Mouse (Mus musculus) limb, embryonic 15.5 days (tissue): ENCODE measurements at regions not wholly inside any gene's neighbourhood (a gene's known extent, or its start where the extent isn't known, plus 50 kb on each side); places are given as distances from the start of the nearest gene placed in this dataset.

ENCODE experiments used
- ATAC-seq: fragments of 200-750 bp; cut with Nextera tagmentation; 2 replicates; pipeline ENCODE4 v1.8.0; 2017; ENCODE audit warnings: low read depth, moderate TSS enrichment; ENCODE audit not compliant: insufficient number of reproducible peaks, low FRiP score, low TSS enrichment
- H3K27ac ChIP-seq: fragments of 300-500 bp; sonication (generic); 2 replicates; pipeline ENCODE4 v1.5.1; 2015; ENCODE audit warnings: moderate library complexity, mild to moderate bottlenecking, inconsistent platforms
- H3K27me3 ChIP-seq: fragments of 300-500 bp; sonication (generic); 2 replicates; pipeline ENCODE4 v1.6.1; 2015; ENCODE audit warnings: inconsistent platforms
- H3K36me3 ChIP-seq: fragments of 300-500 bp; sonication (generic); 2 replicates; pipeline ENCODE4 v1.6.1; 2015; ENCODE audit warnings: inconsistent platforms
- H3K4me1 ChIP-seq: fragments of 300-500 bp; sonication (generic); 2 replicates; pipeline ENCODE4 v1.6.1; 2015; ENCODE audit warnings: inconsistent platforms
- H3K4me2 ChIP-seq: fragments of 300-500 bp; sonication (generic); 2 replicates; pipeline ENCODE4 v1.6.1; 2015; ENCODE audit warnings: mild to moderate bottlenecking, inconsistent platforms
- H3K4me3 ChIP-seq: fragments of 300-500 bp; sonication (generic); 2 replicates; pipeline ENCODE4 v1.5.1; 2015; ENCODE audit warnings: mild to moderate bottlenecking, inconsistent platforms
- H3K9ac ChIP-seq: fragments of 300-500 bp; sonication (generic); 2 replicates; pipeline ENCODE4 v1.6.1; 2015; ENCODE audit warnings: inconsistent platforms
- H3K9me3 ChIP-seq: fragments of 300-500 bp; sonication (generic); 2 replicates; pipeline ENCODE4 v1.6.1; 2016; ENCODE audit warnings: inconsistent platforms
- WGBS: fragments of 180-500 bp; shearing (Covaris S2); methylation state at CpG from one replicate; pipeline ENCODE4 v1.1.7; 2015; 5-methylcytosine and 5-hydroxymethylcytosine counted together

DNA sequence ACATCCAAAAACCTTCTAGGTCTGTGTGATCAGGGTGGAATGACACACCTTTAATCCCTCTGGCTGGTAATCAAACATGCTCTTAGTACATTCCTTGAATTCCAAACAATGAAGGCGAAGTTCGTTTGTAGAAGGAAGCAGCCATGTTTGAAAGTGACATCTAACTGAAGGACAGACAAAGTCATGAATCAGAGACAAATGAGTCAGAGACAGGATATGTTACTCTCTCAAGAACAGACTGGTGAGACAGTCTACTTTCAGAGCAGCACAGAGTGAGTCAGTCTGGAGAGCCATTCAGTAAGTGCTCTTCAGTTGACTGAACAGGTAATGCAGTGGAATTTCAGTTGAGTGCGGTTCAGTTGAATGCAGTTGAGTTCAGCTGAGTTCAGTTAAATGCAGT is 150.4 kb downstream of the Cpe start:
- Histone ChIP-seq H3K4me1 (no peaks in the 10 kb centered on the region), H3K4me3 (no peak overlapping the region), H3K27me3 (no peaks in the 10 kb centered on the region), H3K9ac (no peak overlapping the region), H3K4me2 (no peak overlapping the region), H3K27ac (no peak overlapping the region), H3K36me3 (no peaks in the 10 kb centered on the region), H3K9me3 (no peaks in the 10 kb centered on the region; the same call in 1 of the 2 replicates)
- ATAC-seq = no peak
- 73% methylated on average over 3 of the region's 3 CpGs for WGBS

- no peak overlapping the region for H3K4me3 ChIP-seq
- no peak overlapping the region for H3K27ac ChIP-seq
- no peak overlapping the region for H3K4me2 ChIP-seq
- no peaks in the 10 kb centered on the region for H3K36me3 ChIP-seq
- no peak for ATAC-seq
- H3K27me3 ChIP-seq = no peaks in the 10 kb centered on the region
- no peaks in the 10 kb centered on the region; the same call in 1 of the 2 replicates for H3K9me3 ChIP-seq
- H3K4me1 ChIP-seq = no peaks in the 10 kb centered on the region
- H3K9ac ChIP-seq = no peak overlapping the region
- 55% methylated on average over 4 of the region's 4 CpGs for WGBS
Measured at GRCm38 (mm10) chr8:64539846-64540472, 152.9 kb downstream of the Cpe start.

- Histone ChIP-seq H3K9ac (no peak overlapping the region), H3K27me3 (no peaks in the 10 kb centered on the region), H3K4me1 (no peaks in the 10 kb centered on the region), H3K9me3 (no peaks in the 10 kb centered on the region), H3K4me3 (no peak overlapping the region), H3K4me2 (no peak overlapping the region), H3K27ac (no peak overlapping the region), H3K36me3 (no peaks in the 10 kb centered on the region)
- ATAC-seq = no peak
- 91% methylated on average over 2 of the region's 2 CpGs for WGBS
Measured at GRCm38 (mm10) chr8:64531780-64532179, 161.1 kb downstream of the Cpe start.

DNA sequence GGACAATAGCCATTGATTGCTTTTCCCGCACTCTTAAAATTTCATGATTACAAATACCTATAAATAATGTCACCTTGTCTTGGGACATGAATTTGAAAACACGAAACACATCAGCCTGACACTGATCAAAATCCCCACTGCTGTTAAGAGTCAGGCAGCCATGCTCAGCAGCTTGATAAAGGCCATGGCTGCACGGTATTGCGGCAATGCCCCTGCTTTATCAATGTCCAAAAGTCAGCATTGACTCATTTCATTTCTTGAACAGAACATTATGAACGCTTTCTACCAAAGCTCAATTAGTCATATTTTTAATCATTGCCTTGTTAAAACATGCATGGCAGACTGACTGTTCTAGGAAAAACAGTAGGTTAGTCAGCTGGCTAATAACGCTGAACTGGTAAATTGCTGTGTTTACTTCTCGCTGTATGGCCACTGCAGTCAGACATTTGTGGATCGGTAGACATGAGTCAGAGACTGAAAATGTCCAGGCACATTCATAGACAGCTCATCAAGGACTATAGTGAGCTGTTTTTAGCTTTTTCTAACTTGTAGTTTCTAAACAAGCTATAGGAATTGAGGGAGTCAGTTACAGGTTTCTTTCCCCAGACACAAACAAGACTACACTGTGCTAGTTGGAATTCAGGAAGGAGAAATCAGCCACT is 170.3 kb downstream of the Cpe start:
- no peak overlapping the region for H3K4me3 ChIP-seq
- ATAC-seq = no peak
- no peak overlapping the region for H3K27ac ChIP-seq
- no peaks in the 10 kb centered on the region for H3K27me3 ChIP-seq
- 72% methylated on average over 8 of the region's 8 CpGs for WGBS
- no peak overlapping the region for H3K9ac ChIP-seq
- H3K4me2 ChIP-seq = no peak overlapping the region
- H3K9me3 ChIP-seq = no peaks in the 10 kb centered on the region
- H3K4me1 ChIP-seq = no peaks in the 10 kb centered on the region
- H3K36me3 ChIP-seq = no peaks in the 10 kb centered on the region

GRCm38 (mm10) chr8:64519650-64520049 is 173.2 kb downstream of the Cpe start:
- Histone ChIP-seq H3K9me3 (no peaks in the 10 kb centered on the region), H3K4me2 (no peak overlapping the region), H3K9ac (no peak overlapping the region), H3K4me1 (no peaks in the 10 kb centered on the region), H3K36me3 (no peaks in the 10 kb centered on the region), H3K27me3 (no peaks in the 10 kb centered on the region), H3K27ac (no peak overlapping the region), H3K4me3 (no peak overlapping the region)
- 78% methylated on average over 1 of the region's 1 CpGs for WGBS
- no peak for ATAC-seq

GRCm38 (mm10) chr8:64515923-64516322 is 176.9 kb downstream of the Cpe start:
- 0 out of 2 replicates have a peak overlapping the region, but pooled peaks have one; percentile 4 for H3K27ac ChIP-seq
- no peak overlapping the region for H3K4me3 ChIP-seq
- WGBS = 50% methylated on average over 5 of the region's 5 CpGs
- ATAC-seq = no peak
- H3K36me3 ChIP-seq = no peaks in the 10 kb centered on the region
- H3K27me3 ChIP-seq = no peaks in the 10 kb centered on the region
- H3K9ac ChIP-seq = no peak overlapping the region
- no peaks in the 10 kb centered on the region for H3K9me3 ChIP-seq
- no peaks in the 10 kb centered on the region for H3K4me1 ChIP-seq
- no peak overlapping the region for H3K4me2 ChIP-seq

DNA sequence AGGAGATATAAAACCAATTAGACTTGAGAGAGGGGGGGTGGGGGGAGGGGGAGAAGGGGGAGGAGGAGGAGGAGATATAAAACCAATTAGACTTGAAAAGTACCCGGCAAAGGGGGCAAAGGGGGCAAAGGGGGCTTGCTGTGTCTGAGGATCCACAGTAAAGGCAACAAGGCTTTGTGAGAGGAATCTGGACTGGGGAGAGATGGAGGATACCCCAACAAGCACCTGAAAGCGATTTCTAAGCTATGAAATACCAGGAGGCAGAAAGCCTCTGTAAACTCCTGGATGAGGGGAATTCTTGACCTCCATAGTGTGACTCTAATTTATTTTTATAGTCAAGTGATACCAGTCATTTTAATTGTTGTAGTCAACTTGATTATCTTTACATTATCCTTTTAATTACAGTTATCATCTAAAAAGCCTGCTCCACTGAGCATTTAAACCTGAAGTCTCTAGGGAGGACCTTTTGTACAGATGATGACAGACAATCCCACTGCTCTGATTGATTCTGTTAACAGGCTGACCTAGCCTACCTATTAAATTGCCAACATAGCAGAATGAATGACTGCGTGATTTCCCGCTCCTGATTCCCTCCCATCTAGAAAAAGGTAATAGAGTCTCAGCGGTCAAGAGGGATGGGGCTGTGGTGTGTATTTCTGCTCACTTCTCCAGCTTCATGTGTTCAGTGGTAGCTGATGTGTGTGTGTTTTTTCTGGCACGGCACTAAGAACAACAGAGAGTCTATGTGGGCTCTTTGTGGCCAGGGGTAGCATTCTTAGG is 195.4 kb downstream of the Cpe start:
- no peak for ATAC-seq

DNA sequence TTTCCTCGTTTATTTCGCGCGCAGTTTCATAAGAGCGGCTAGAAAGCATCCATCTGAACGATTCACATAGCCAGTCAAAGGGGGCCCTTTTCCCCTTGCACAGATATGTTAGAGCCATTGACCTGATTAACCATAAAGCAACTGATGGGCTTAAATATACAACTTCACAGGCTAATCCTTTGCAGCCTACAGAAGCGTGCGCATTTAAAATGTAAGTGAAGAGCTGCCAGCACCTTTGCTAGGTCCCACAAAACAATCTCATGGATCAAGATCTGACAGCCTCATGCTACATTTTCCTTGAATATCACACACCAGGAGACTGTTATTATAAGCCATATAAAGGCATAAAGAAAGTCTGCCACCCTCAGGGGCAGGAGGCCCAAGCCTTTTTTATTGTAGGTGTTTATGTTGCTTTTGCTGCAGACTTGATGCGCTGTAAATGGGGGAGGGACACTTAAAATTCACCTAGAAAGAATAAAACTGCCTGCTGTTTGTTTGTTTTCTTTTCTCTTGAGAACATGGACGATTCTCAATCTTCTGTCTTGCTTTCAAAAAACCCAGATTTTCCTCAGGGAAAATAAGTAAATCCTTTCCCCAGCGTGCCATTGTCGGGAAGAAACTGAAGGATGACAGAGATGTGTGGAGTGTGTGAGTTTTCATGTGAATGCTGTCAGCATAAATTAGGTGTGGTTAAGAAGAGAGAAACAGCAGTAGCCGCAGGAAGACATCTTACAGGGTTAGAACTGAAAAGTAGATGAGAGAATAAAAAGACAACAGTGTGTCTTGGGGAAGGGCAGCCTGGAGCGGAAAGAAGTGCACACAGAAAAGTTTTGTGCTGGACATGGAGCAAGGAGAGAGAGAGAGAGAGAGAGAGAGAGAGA is 196.3 kb downstream of the Cpe start:
- Histone ChIP-seq H3K9ac (no peak overlapping the region), H3K4me1 (no peaks in the 10 kb centered on the region), H3K9me3 (no peaks in the 10 kb centered on the region), H3K27me3 (no peaks in the 10 kb centered on the region), H3K4me2 (no peak overlapping the region), H3K4me3 (no peak overlapping the region), H3K27ac (no peak overlapping the region), H3K36me3 (no peaks in the 10 kb centered on the region)
- no peak for ATAC-seq
- 50% methylated on average over 14 of the region's 14 CpGs for WGBS

More for the DNA sequence above, 195.4 kb downstream of the Cpe start:
- 40% methylated on average over 6 of the region's 6 CpGs for WGBS
- H3K4me1 ChIP-seq = no peaks in the 10 kb centered on the region
- no peak overlapping the region for H3K4me2 ChIP-seq
- H3K4me3 ChIP-seq = no peak overlapping the region
- H3K9ac ChIP-seq = no peak overlapping the region
- H3K36me3 ChIP-seq = no peaks in the 10 kb centered on the region
- no peaks in the 10 kb centered on the region for H3K9me3 ChIP-seq
- no peaks in the 10 kb centered on the region for H3K27me3 ChIP-seq
- H3K27ac ChIP-seq = no peak overlapping the region

DNA sequence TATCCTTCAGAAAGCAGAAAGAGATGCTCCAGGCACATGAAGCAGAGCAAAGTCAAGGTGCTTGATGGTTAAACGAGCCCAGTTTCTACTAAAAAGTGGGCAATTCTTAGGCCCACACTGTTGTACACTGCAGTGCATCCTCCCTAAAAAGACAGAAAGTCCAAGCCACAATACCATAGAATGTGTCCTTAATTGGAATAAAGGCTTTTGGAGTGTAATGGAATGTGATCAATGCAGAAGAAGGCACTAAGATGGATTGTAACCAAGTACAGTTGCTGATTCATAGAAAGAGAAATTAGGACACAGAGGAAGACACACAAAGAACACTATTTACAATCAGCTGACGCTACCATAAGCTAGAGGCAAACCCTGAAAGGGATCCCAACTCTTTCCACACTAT is 201.3 kb downstream of the Cpe start:
- no peaks in the 10 kb centered on the region for H3K9me3 ChIP-seq
- no peak overlapping the region for H3K4me2 ChIP-seq
- no peaks in the 10 kb centered on the region for H3K4me1 ChIP-seq
- H3K27me3 ChIP-seq = no peaks in the 10 kb centered on the region
- no peak overlapping the region for H3K9ac ChIP-seq
- no peak overlapping the region for H3K4me3 ChIP-seq
- H3K36me3 ChIP-seq = no peaks in the 10 kb centered on the region
- no peak overlapping the region for H3K27ac ChIP-seq
- no peak for ATAC-seq
- 88% methylated on average over 2 of the region's 2 CpGs for WGBS

DNA sequence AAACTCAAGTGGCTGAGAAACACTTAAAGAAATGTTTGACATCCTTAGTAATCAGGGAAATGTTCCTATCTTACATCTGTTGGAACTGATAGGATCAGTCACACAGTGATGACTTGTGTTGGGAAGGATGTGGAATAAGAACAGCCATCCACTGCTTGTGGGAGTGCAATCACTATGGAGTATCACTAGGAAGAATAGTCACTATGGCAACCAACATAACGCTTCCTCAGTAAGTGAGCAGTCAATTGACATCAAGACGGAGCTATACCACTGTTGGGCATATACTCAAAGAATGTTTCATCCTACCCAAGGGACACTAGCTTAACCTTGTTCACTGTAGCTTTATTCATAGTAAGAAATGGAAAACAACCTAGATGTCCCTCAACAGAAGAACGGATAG is 204.8 kb downstream of the Cpe start:
- Histone ChIP-seq H3K27ac (no peak overlapping the region), H3K9me3 (no peaks in the 10 kb centered on the region), H3K9ac (no peak overlapping the region), H3K4me2 (no peak overlapping the region), H3K36me3 (no peaks in the 10 kb centered on the region), H3K4me1 (no peaks in the 10 kb centered on the region), H3K4me3 (no peak overlapping the region), H3K27me3 (no peaks in the 10 kb centered on the region)
- ATAC-seq = no peak
- WGBS = 82% methylated on average over 3 of the region's 3 CpGs

DNA sequence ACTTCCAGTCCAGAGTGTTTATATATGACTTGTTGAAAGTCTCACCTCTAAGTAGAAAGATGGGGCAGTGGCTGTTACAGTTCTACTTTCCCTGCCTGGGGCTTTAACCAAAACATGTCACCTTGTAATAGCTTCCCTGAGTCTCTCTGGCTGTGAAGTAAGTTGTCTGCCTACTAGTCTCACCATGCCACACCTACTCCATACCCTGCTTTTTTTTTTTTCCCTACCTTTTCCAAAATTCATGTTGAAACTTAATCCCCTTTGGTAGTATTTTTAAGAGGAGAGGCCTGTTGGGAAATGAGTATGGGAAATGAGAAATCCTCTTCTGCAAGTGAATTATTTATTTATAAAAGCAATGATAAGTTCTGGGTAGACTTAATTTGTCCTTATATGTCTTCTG is 219.6 kb downstream of the Cpe start:
- Histone ChIP-seq H3K9ac (no peak overlapping the region), H3K4me1 (no peaks in the 10 kb centered on the region), H3K27ac (no peak overlapping the region), H3K4me3 (no peak overlapping the region), H3K36me3 (no peaks in the 10 kb centered on the region), H3K4me2 (no peak overlapping the region), H3K27me3 (no peaks in the 10 kb centered on the region), H3K9me3 (no peaks in the 10 kb centered on the region)
- ATAC-seq = no peak
